Mouse (Mus musculus) 3134 (cell line): Measurements from ENCODE around the gene Klhl32.
"Not testable (repeated sequence)": the region's sequence is repeated elsewhere in the genome, so short reads cannot be mapped to it uniquely, and the experiment has no call there.

ENCODE experiments used
- DNase-seq: peaks from one replicate; pipeline ENCODE4 v3.0.0-alpha.2; 2011; ENCODE audit warnings: low spot score; ENCODE audit not compliant: insufficient read length; ENCODE audit errors: extremely low read depth

Gene Klhl32

GRCm38 (mm10) chr4:24796229-24796628 lies 54.7 kb downstream of the Klhl32 start:
- DNase-seq, result no peak

GRCm38 (mm10) chr4:24795180-24795579 lies 55.7 kb downstream of the Klhl32 start:
- no peak for DNase-seq

GRCm38 (mm10) chr4:24793726-24794345 lies 57.1 kb downstream of the Klhl32 start:
- DNase-seq, result no peak

GRCm38 (mm10) chr4:24792416-24792981 lies 58.4 kb downstream of the Klhl32 start:
- DNase-seq, result peak; percentile 10

- DNase-seq, result no peak
These were observed 61.6 kb downstream of the Klhl32 start for GRCm38 (mm10) chr4:24789331-24789730.

- DNase-seq, result no peak
These were observed 65.0 kb downstream of the Klhl32 start for GRCm38 (mm10) chr4:24785757-24786532.

GRCm38 (mm10) chr4:24765919-24766318 lies 85.0 kb downstream of the Klhl32 start:
- DNase-seq, result no peak

GRCm38 (mm10) chr4:24765469-24765868 lies 85.5 kb downstream of the Klhl32 start:
- DNase-seq, result no peak

GRCm38 (mm10) chr4:24764558-24764957 lies 86.4 kb downstream of the Klhl32 start:
- DNase-seq, result no peak

GRCm38 (mm10) chr4:24763451-24763850 lies 87.5 kb downstream of the Klhl32 start:
- no peak for DNase-seq

- no peak for DNase-seq
These were observed 92.0 kb downstream of the Klhl32 start for GRCm38 (mm10) chr4:24758954-24759353.

- no peak for DNase-seq
These were observed 98.3 kb downstream of the Klhl32 start for GRCm38 (mm10) chr4:24752517-24753208.

GRCm38 (mm10) chr4:24737080-24737479 lies 113.8 kb downstream of the Klhl32 start:
- DNase-seq, result no peak

- DNase-seq, result peak; percentile 5
These were observed 130.1 kb downstream of the Klhl32 start for GRCm38 (mm10) chr4:24720834-24721233.

- DNase-seq, result no peak
These were observed 135.4 kb downstream of the Klhl32 start for GRCm38 (mm10) chr4:24715559-24715958.

GRCm38 (mm10) chr4:24714367-24714766 lies 136.6 kb downstream of the Klhl32 start:
- no peak for DNase-seq

GRCm38 (mm10) chr4:24698528-24699117 lies 152.3 kb downstream of the Klhl32 start:
- DNase-seq, result no peak

- no peak for DNase-seq
These were observed 170.8 kb downstream of the Klhl32 start for GRCm38 (mm10) chr4:24680080-24680479.

- no peak for DNase-seq
These were observed 180.9 kb downstream of the Klhl32 start for GRCm38 (mm10) chr4:24670007-24670406.

- DNase-seq, result no peak
These were observed 191.7 kb downstream of the Klhl32 start for GRCm38 (mm10) chr4:24659218-24659617.

GRCm38 (mm10) chr4:24644735-24645134 lies 206.2 kb downstream of the Klhl32 start:
- DNase-seq, result not testable (repeated sequence)
